Mouse (Mus musculus) heart, embryonic 15.5 days (tissue): ENCODE results near the gene Olfr70. TPM values are rescaled to one million over a fixed set of nuclear protein-coding genes. Genes with fewer than 3 reads are reported as not detected.

ENCODE experiments used
- ATAC-seq: fragments of 200-750 bp; cut with Nextera tagmentation; replicated peaks from 2 replicates; pipeline ENCODE4 v1.8.0; 2017; ENCODE audit warnings: low read depth, moderate TSS enrichment; ENCODE audit not compliant: insufficient number of reproducible peaks, insufficient read depth, low FRiP score
- H3K27ac ChIP-seq: fragments of 300-500 bp; sonication (generic); 2 replicates; pipeline ENCODE4 v1.5.1; 2015; ENCODE audit warnings: mild to moderate bottlenecking, inconsistent platforms
- H3K27me3 ChIP-seq: fragments of 300-500 bp; sonication (generic); 2 replicates; pipeline ENCODE4 v1.6.1; 2015; ENCODE audit warnings: inconsistent platforms
- H3K36me3 ChIP-seq: fragments of 300-500 bp; sonication (generic); 2 replicates; pipeline ENCODE4 v1.6.1; 2015; ENCODE audit warnings: mild to moderate bottlenecking, inconsistent platforms
- H3K4me1 ChIP-seq: fragments of 300-500 bp; sonication (generic); replicated peaks from 2 replicates; pipeline ENCODE4 v1.6.1; 2015; ENCODE audit warnings: inconsistent platforms
- H3K4me2 ChIP-seq: fragments of 300-500 bp; sonication (generic); 2 replicates; pipeline ENCODE4 v1.6.1; 2015; ENCODE audit warnings: inconsistent platforms, mild to moderate bottlenecking, moderate library complexity
- H3K4me3 ChIP-seq: fragments of 300-500 bp; sonication (generic); 2 replicates; pipeline ENCODE4 v1.5.1; 2015; ENCODE audit warnings: mild to moderate bottlenecking, inconsistent platforms
- H3K9ac ChIP-seq: fragments of 300-500 bp; sonication (generic); 2 replicates; pipeline ENCODE4 v1.6.1; 2015; ENCODE audit warnings: mild to moderate bottlenecking, inconsistent platforms
- H3K9me3 ChIP-seq: fragments of 300-500 bp; sonication (generic); replicated peaks from 2 replicates; pipeline ENCODE4 v1.6.1; 2016; ENCODE audit warnings: inconsistent platforms
- WGBS: fragments of 180-500 bp; shearing (Covaris S2); methylation state at CpG from one replicate; pipeline ENCODE4 v1.1.7; 2015; ENCODE audit warnings: mixed read lengths; 5-methylcytosine and 5-hydroxymethylcytosine counted together
- polyA plus RNA-seq: library from polyadenylated mRNA; unstranded; fragments of >200 nt; fragmentation: Nextera tagmentation; extraction: Ambion mirVana; gene quantifications from 2 replicates; pipeline ENCODE4 v1.2.1, GENCODE M21; 2015

Gene Olfr70
- polyA plus RNA-seq, 1 experiment from 2014 or later: not detected

- WGBS: 19% methylated on average over 24 of the region's 24 CpGs
- ATAC-seq: no peak
- Histone ChIP-seq H3K27me3 (no peaks in the 10 kb centered on the region), H3K27ac (no peak within 1 kb of the TSS), H3K36me3 (peaks cover 17% of the 10 kb centered on the region), H3K4me2 (peak within 1 kb of the TSS; percentile 51), H3K4me3 (peak within 1 kb of the TSS; percentile 32), H3K9ac (no peak within 1 kb of the TSS), H3K9me3 (0 out of 2 replicates have a peak, but pooled peaks cover 5% of the 10 kb centered on the region), H3K4me1 (peaks cover 14% of the 10 kb centered on the region)
Measured at GRCm38 (mm10) chr4:43653161-43654015, 47.2 kb downstream of the Olfr70 start, which contains the start of gene Spag8. Gene Spag8, minus strand, starts transcription at chr4:43653594.

DNA sequence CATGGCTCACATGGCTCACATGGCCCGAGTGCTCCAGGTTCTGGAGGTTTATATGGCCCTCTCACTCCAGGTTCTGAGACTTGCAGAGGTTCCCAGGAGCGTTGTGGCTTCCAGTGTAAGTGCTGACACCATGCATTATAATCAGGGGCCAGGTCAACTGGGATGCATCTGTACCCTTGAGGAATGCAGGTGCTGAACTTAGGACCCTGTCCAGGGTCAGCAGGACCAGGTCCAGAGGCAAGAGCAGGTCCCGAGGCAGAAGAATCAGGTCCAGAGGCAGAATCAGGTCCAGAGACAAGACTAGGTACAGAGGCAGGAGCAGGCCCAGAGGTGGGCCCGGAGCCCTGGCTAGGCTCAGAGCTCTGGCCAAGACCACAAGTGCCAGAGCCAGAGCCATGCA is 47.9 kb downstream of the Olfr70 start:
- Histone ChIP-seq H3K9ac (no peak overlapping the region), H3K4me1 (peaks cover 14% of the 10 kb centered on the region), H3K27me3 (no peaks in the 10 kb centered on the region), H3K4me2 (no peak overlapping the region; the same call in 1 of the 2 replicates), H3K27ac (no peak overlapping the region), H3K36me3 (peaks cover 17% of the 10 kb centered on the region), H3K9me3 (0 out of 2 replicates have a peak, but pooled peaks cover 5% of the 10 kb centered on the region), H3K4me3 (no peak overlapping the region)
- ATAC-seq: no peak
- WGBS: 80% methylated on average over 4 of the region's 4 CpGs

DNA sequence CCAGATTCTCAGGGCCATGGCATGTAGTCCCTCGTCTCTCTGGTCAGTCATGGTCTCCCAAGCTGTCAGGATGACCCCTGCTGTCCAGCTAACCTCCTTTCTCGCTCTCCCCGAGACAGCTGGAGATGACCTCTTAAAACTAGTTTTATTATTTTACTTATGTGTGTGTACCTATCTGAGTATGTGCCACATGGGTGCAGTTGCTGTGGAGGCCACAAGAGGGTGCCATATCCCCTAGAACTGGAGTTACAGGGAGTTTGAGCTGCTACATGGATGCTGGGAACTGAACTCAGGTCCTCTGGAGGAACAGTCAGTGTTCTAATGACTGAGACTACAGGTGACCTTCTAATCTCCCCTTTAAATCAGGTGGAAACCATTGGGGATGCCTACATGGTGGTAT is 50.8 kb downstream of the Olfr70 start:
- Histone ChIP-seq H3K27me3 (no peaks in the 10 kb centered on the region), H3K4me2 (no peak overlapping the region), H3K36me3 (peaks cover 24% of the 10 kb centered on the region), H3K9ac (no peak overlapping the region), H3K4me3 (no peak overlapping the region), H3K9me3 (0 out of 2 replicates have a peak, but pooled peaks cover 5% of the 10 kb centered on the region), H3K4me1 (0 out of 2 replicates have a peak, but pooled peaks cover 3% of the 10 kb centered on the region), H3K27ac (no peak overlapping the region)
- no peak for ATAC-seq
- WGBS: 86% methylated on average over 3 of the region's 3 CpGs

Other genes with a start within 250 kb of the Olfr70 start
- 2.1 and 5.2 TPM in 2 replicates for gene Cd72, start 246.2 kb downstream of the Olfr70 start, polyA plus RNA-seq
- 0.10 and 1.4 TPM in 2 replicates for gene Sit1, start 217.1 kb downstream of the Olfr70 start, polyA plus RNA-seq
- 71.4 and 74.5 TPM in 2 replicates for gene Ccdc107, start 207.9 kb downstream of the Olfr70 start, polyA plus RNA-seq
- 34.4 and 35.9 TPM in 2 replicates for gene Arhgef39, start 201.1 kb downstream of the Olfr70 start, polyA plus RNA-seq
- 2.3 and 2.4 TPM in 2 replicates for gene Car9, start 193.8 kb downstream of the Olfr70 start, polyA plus RNA-seq
- gene Tpm2, start 177.0 kb downstream of the Olfr70 start, polyA plus RNA-seq: 159 and 177 TPM in 2 replicates
- 53.1 and 61.3 TPM in 2 replicates for gene Creb3, start 138.5 kb downstream of the Olfr70 start, polyA plus RNA-seq
- 76.3 and 77.6 TPM in 2 replicates for gene Tln1, start 138.1 kb downstream of the Olfr70 start, polyA plus RNA-seq
- gene Rgp1, start 122.1 kb downstream of the Olfr70 start, polyA plus RNA-seq: 14.6 and 22.0 TPM in 2 replicates
- 17.5 and 22.2 TPM in 2 replicates for gene Gba2, start 121.9 kb downstream of the Olfr70 start, polyA plus RNA-seq
- 0.20 and 1.5 TPM in 2 replicates for gene Msmp, start 116.3 kb downstream of the Olfr70 start, polyA plus RNA-seq
- 6.7 and 10.8 TPM in 2 replicates for gene Npr2, start 68.9 kb downstream of the Olfr70 start, polyA plus RNA-seq
- gene Spag8, start 47.2 kb downstream of the Olfr70 start, polyA plus RNA-seq: 0.30 and 0.77 TPM in 2 replicates
- gene Hint2, start 44.3 kb downstream of the Olfr70 start, polyA plus RNA-seq: 150 and 188 TPM in 2 replicates
- gene Tmem8b, start 31.8 kb downstream of the Olfr70 start, polyA plus RNA-seq: 3.8 and 4.6 TPM in 2 replicates
- gene Fam221b, start 31.7 kb downstream of the Olfr70 start, polyA plus RNA-seq: 1.6 and 4.0 TPM in 2 replicates
- not detected in 2 replicates for gene Olfr71, start 9.4 kb upstream of the Olfr70 start, polyA plus RNA-seq
- 1.1 and 1.5 TPM in 2 replicates for gene Hrct1, start 26.4 kb upstream of the Olfr70 start, polyA plus RNA-seq
- 0.31 and 0.42 TPM in 2 replicates for gene Spaar, start 29.2 kb upstream of the Olfr70 start, polyA plus RNA-seq
- not detected in 2 replicates for gene Olfr159, start 70.2 kb upstream of the Olfr70 start, polyA plus RNA-seq
- not detected in 2 replicates for gene Olfr156, start 123.1 kb upstream of the Olfr70 start, polyA plus RNA-seq
- not detected in 2 replicates for gene Olfr157, start 139.4 kb upstream of the Olfr70 start, polyA plus RNA-seq
- gene Olfr155, start 150.8 kb upstream of the Olfr70 start, polyA plus RNA-seq: not detected in 2 replicates
- 8.1 and 12.3 TPM in 2 replicates for gene Reck, start 174.7 kb upstream of the Olfr70 start, polyA plus RNA-seq